Mouse (Mus musculus) liver, postnatal 0 days (tissue): Measurements from ENCODE around the gene Rrp7a.

Experiments used
- CTCF ChIP-seq: sonication (generic); IDR thresholded peaks from 2 replicates; pipeline ENCODE4 v1.5.1; 2016; ENCODE audit warnings: antibody characterized with exemption, low read depth
- EP300 ChIP-seq: IDR thresholded peaks from 2 replicates; pipeline ENCODE4 v1.6.1; 2016; ENCODE audit warnings: antibody characterized with exemption, low read depth, mild to moderate bottlenecking

- no peak for TF ChIP-seq CTCF
- no peak for TF ChIP-seq EP300
These were observed 38.0 kb upstream of the Rrp7a start for GRCm38 (mm10) chr15:83160561-83160960.
